Mouse (Mus musculus) bone marrow, adult 2 months (tissue): ENCODE results near the gene Jak1.

Source experiments
- CTCF ChIP-seq: fragments of 200-500 bp; IDR thresholded peaks from 2 replicates; pipeline ENCODE4 v1.5.1; 2011; ENCODE audit warnings: low read length, control low read depth; ENCODE audit not compliant: control insufficient read depth, insufficient read depth
- POLR2A ChIP-seq: fragments of 200-500 bp; IDR thresholded peaks from 2 replicates; pipeline ENCODE4 v1.6.1; 2011; ENCODE audit warnings: low read depth, mild to moderate bottlenecking, control low read depth, low read length, borderline replicate concordance; ENCODE audit not compliant: control insufficient read depth

DNA sequence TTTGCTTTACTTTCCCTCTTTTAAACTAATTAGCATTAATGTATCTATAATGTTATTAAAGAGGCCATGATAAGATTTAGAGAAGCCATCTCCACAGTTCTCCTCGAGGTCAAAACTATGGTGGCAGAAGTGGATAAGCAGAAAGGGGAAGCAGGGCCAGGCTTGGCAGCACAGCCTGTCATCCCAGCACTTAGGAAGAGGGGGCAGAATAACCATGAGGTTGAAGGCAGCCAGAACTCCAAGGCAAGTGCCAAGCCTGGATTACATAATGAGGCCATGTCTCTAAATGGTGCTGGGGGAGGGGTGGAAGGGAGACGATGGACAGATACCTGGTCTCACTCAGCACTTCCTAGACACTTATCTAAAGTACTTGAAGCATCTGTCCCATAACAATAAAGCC is 66.7 kb downstream of the Jak1 start:
- no peak for TF ChIP-seq POLR2A
- 0 out of 2 replicates have a peak, but pooled peaks have one; percentile 16 for TF ChIP-seq CTCF
